Mouse (Mus musculus) central nervous system, embryonic 11.5 days (tissue): Measurements from ENCODE around the gene Nrn1l. TPM values are rescaled to one million over a fixed set of nuclear protein-coding genes. Genes with fewer than 3 reads are reported as not detected.

Experiments
- polyA plus RNA-seq: library from polyadenylated mRNA; depleted of rRNA; stranded (reverse); fragments of >200 nt; gene quantifications from 2 replicates; pipeline ENCODE4 v1.2.3, GENCODE M21; 2012; rRNA removed

The Nrn1l gene
- 0.68 and 1.7 TPM in 2 replicates for polyA plus RNA-seq

GRCm38 (mm10) chr8:105893339-105893738 is at the start of gene Nrn1l:
Gene Nrn1l (plus strand): TSS chr8:105893567.

DNA sequence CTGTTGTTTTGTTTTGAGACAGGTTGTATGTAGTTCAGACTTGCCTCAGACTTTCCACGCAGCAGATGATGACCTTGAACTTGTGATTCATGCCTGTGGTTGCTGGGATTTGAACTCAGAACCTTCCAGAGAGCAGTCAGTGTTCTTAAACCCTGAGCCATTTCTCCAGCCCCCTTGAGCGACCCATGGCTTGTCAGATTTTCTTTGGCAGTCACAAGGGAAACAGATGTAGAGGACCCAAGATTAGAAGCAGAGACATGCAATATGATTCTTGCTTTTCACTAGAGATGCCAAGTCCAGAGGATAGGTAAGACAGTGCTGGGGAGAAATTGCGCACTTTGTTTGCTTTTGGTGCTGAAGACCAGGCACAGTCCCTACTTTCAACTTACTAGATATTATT is 40.2 kb upstream of the Nrn1l start, which contains the start of gene Cenpt:
TSS of gene Cenpt (minus strand) at position 101 of the 400 bp plus-strand sequence.

GRCm38 (mm10) chr8:105854715-105855216 is 38.6 kb upstream of the Nrn1l start, which contains the start of gene Thap11:
Gene Thap11 (plus strand): TSS chr8:105855132.

DNA sequence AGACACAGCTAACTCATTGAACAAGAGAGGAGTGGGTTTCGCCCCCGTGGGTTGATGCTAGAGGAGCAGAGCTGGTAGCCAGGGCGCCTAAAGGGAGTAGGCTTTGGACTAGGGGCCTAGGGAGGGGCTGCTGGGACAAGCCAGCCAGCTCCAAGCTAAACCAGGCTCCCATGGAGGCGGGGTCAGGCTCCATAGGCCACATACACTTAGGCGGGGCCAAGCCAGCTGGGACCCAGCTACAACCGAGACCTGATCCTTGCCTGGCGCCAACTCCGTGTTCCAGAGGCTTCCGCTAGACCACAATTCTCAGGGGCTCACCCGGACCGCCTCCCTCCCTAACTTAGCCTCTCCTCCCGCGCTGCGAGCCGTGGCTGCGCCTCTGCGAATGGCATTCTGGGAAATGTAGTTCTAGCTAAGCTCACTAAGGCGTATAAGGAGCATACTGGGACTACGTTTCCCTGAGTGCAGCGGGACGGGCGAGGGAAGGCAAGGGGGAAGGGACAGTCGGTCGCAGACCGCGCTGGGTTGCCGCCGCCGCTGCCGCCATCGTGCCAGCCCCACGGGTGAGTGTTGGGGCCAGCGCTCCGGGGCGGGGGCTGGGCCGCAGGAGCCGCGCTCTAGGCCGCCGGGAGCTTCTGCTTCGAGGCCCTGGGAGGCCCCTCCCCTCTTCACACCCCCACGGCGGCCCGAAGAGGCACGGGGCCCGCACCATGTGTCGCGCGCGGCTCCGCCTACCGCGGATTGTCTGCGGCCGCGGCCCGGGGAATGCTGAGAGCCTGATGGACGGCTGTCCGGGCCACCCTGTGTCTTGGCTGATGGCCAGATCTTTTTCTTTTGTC is 33.0 kb upstream of the Nrn1l start, which contains the start of gene Nutf2:
TSS of gene Nutf2 (plus strand) at position 438 of the 839 bp plus-strand sequence.

DNA sequence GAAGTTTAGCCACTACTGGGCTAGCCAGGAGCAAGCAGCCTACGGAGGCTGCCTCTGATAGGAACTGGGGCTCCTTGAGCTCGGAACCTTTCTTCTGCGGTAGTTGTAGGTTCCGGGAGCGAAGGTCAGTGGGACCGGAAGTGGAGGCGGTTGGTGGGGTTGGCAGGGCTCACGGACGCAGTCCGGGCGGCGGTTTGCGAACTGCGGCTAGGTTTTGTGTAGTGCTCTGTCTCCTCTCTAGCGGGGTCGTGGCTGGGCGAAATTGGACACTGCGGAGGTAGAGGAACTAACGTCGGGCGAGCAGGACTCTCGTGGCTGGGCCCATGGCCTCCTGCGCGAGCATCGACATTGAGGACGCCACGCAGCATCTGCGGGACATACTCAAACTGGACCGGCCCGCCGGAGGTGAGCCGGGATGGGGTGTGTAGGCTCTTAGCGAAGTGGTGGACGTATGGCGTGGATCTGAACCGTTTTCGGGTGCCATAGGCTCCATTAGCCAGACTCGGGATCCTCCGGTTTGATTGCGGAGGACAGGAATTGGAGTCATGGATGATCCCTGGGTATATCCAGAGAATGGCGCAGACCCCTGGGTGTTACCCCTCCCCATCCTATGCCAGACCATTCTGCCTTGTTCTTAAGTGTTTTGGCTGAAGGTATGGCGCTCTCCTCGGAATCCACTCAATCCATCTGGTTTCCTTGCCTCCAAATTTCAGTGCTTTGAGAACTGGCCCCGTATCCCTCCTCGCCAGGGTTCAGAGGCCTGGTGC is 12.4 kb upstream of the Nrn1l start, which contains the start of gene Edc4:
TSS of gene Edc4 (plus strand) at position 128 of the 767 bp plus-strand sequence.

GRCm38 (mm10) chr8:105900180-105900940 is 7.0 kb downstream of the Nrn1l start, which contains the start of gene Pskh1:
Gene Pskh1 (plus strand): TSS chr8:105900441.

DNA sequence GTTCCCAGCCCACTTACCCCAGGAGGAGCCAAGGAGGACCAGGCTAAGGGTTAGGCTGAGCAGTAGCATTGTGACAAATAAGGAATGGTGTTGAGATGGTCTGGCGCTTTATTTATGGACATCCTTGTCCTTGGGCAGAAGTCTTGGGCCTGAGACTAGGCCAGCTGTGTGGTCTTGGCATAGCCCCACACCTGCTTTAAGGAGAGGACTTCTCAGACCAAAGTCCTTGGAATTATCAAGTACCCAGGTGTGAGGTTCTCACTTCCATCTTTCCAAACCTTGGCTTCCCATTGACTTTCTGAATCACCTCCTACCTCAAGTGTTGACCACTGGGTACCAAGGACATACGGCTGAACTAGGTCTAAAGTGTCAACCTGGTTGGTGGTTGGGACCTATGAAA is 40.4 kb downstream of the Nrn1l start, which contains the start of gene Ctrl:
TSS of gene Ctrl (minus strand) at position 101 of the 400 bp plus-strand sequence.

GRCm38 (mm10) chr8:105938306-105938669 is 44.9 kb downstream of the Nrn1l start, which contains the start of gene Psmb10:
Gene Psmb10 (minus strand): TSS chr8:105938444.

GRCm38 (mm10) chr8:105943321-105943739 is 50.0 kb downstream of the Nrn1l start, which contains the start of gene Lcat:
Gene Lcat (minus strand): TSS chr8:105943382.

Other genes starting within 250 kb of the Nrn1l start
- 4.8 and 6.2 TPM in 2 replicates for gene Carmil2, start 207.3 kb upstream of the Nrn1l start, polyA plus RNA-seq
- gene Acd, start 192.5 kb upstream of the Nrn1l start, polyA plus RNA-seq = 29.8 and 41.5 TPM in 2 replicates
- 18.5 and 21.5 TPM in 2 replicates for gene Pard6a, start 192.4 kb upstream of the Nrn1l start, polyA plus RNA-seq
- gene 4933405L10Rik, start 185.9 kb upstream of the Nrn1l start, polyA plus RNA-seq = 0.07 and 0.22 TPM in 2 replicates
- 44.8 and 45.6 TPM in 2 replicates for gene Enkd1, start 185.4 kb upstream of the Nrn1l start, polyA plus RNA-seq
- gene Gfod2, start 134.9 kb upstream of the Nrn1l start, polyA plus RNA-seq = 23.5 and 50.7 TPM in 2 replicates
- 29.6 and 36.9 TPM in 2 replicates for gene Ranbp10, start 66.2 kb upstream of the Nrn1l start, polyA plus RNA-seq
- 0.14 and 0.55 TPM in 2 replicates for gene Tsnaxip1, start 65.8 kb upstream of the Nrn1l start, polyA plus RNA-seq
- gene Cenpt, start 40.3 kb upstream of the Nrn1l start, polyA plus RNA-seq = 68.4 and 87.0 TPM in 2 replicates
- 63.7 and 70.3 TPM in 2 replicates for gene Thap11, start 38.4 kb upstream of the Nrn1l start, polyA plus RNA-seq
- gene Nutf2, start 33.0 kb upstream of the Nrn1l start, polyA plus RNA-seq = 199 and 370 TPM in 2 replicates
- 45.7 and 71.5 TPM in 2 replicates for gene Edc4, start 12.7 kb upstream of the Nrn1l start, polyA plus RNA-seq
- 18.8 and 37.9 TPM in 2 replicates for gene Pskh1, start 6.9 kb downstream of the Nrn1l start, polyA plus RNA-seq
- 4.3 and 4.7 TPM in 2 replicates for gene Ctrl, start 40.3 kb downstream of the Nrn1l start, polyA plus RNA-seq
- 31.9 and 69.0 TPM in 2 replicates for gene Psmb10, start 44.9 kb downstream of the Nrn1l start, polyA plus RNA-seq
- gene Lcat, start 49.8 kb downstream of the Nrn1l start, polyA plus RNA-seq = 2.9 and 5.5 TPM in 2 replicates
- 16.1 and 33.0 TPM in 2 replicates for gene Slc12a4, start 72.5 kb downstream of the Nrn1l start, polyA plus RNA-seq
- gene Dpep3, start 85.9 kb downstream of the Nrn1l start, polyA plus RNA-seq = not detected in 2 replicates
- 16.8 and 20.7 TPM in 2 replicates for gene Dus2, start 97.8 kb downstream of the Nrn1l start, polyA plus RNA-seq
- gene Dpep2nb, start 112.4 kb downstream of the Nrn1l start, polyA plus RNA-seq = not detected in 2 replicates
- 11.4 and 12.7 TPM in 2 replicates for gene Ddx28, start 118.3 kb downstream of the Nrn1l start, polyA plus RNA-seq
- 12.8 and 27.0 TPM in 2 replicates for gene Nfatc3, start 165.3 kb downstream of the Nrn1l start, polyA plus RNA-seq
- gene Esrp2, start 243.4 kb downstream of the Nrn1l start, polyA plus RNA-seq = 1.3 and 2.7 TPM in 2 replicates